Mouse (Mus musculus) inflammation-experienced regulatory T-cells (primary cell): ENCODE data around the gene Sh3rf1. TPM values are rescaled to one million over a fixed set of nuclear protein-coding genes. Genes with fewer than 3 reads are reported as not detected.

ENCODE experiments used
- polyA plus RNA-seq, 2 experiments: library from polyadenylated mRNA; unstranded; fragments of 100-300 nt; shearing (Covaris generic); gene quantifications; one replicate each; pipeline ENCODE4 v1.2.1; 2017

Sh3rf1 gene
- 10 to 100 TPM in 1 of 2 experiments, 1 to 10 TPM in 1; 7.4 to 10.2 TPM for polyA plus RNA-seq

DNA sequence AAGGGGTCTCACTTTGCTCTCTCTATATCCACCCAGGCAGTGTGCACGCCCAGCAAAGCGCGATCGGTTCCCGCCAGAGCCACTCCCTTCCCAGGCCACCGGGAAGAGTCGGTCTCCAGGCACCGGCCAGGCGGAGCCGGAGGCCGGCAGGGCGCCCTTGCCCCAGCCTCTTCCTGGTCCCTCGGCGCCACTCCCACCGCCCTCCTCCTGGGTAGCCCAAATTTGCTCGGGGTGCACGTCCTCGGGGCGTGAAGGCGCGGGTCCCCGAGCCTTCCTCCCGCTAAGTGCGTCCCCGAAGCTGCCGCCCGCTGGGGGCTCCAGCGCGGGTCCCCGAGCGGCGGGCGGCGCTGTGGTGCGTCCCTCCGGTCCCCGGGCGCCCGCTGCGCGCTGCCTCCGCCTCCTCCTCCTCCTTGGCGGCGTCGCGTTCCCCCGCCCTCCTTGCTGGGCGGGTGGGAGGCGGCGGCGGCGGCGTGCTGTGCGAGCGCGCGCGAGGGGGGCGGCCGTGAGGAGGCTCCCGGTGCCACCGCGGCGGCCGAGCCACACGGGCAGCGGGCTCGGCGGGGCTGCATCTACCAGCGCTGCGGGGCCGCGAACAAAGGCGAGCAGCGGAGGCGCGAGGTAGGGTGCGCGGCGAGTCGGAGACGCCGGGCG, at the start of gene Sh3rf1:
Sh3rf1 (plus strand) TSS at position 144 of the 651 bp plus-strand sequence.

Other genes starting within 250 kb of the Sh3rf1 start
- gene Clcn3, start 240.6 kb upstream of the Sh3rf1 start, polyA plus RNA-seq: 10 to 100 TPM; 30.5 to 36.0 TPM
- gene Nek1, start 230.7 kb upstream of the Sh3rf1 start, polyA plus RNA-seq: 10 to 100 TPM in 1 of 2 experiments, 1 to 10 TPM in 1; 9.2 to 11.9 TPM